Mouse (Mus musculus) gastrocnemius, adult 8-10 months (tissue): ENCODE measurements around the gene Aif1. TPM values are rescaled to one million over a fixed set of nuclear protein-coding genes. Genes with fewer than 3 reads are reported as not detected.
A peak's percentile ranks its signal among the peaks of the same experiment; 100 is the strongest.
"Not testable (repeated sequence)": the region's sequence is repeated elsewhere in the genome, so short reads cannot be mapped to it uniquely, and the experiment has no call there.

Source experiments
- DNase-seq, 2 experiments: peaks; one replicate each; pipeline ENCODE4 v3.0.0; 2022; ENCODE audit warnings: low spot score in 2 of 2
- total RNA-seq, 4 experiments: library from RNA; stranded (reverse); gene quantifications; 2 replicates each; pipeline ENCODE4 v1.2.4; 2022

The Aif1 gene
- total RNA-seq, 4 experiments from 2014 or later, result 0.52 to 0.72 TPM; not detected in 2

GRCm38 (mm10) chr17:35147922-35148639 is 27.8 kb downstream of the Aif1 start:
- DNase-seq, result no peak

GRCm38 (mm10) chr17:35147348-35147747 is 28.5 kb downstream of the Aif1 start:
- DNase-seq, result no peak

- no peak for DNase-seq
Observed at GRCm38 (mm10) chr17:35146139-35146538, 29.7 kb downstream of the Aif1 start.

GRCm38 (mm10) chr17:35141971-35142370 is 33.9 kb downstream of the Aif1 start:
- no peak for DNase-seq

- DNase-seq, result no peak
Observed at GRCm38 (mm10) chr17:35140490-35140996, 35.3 kb downstream of the Aif1 start.

GRCm38 (mm10) chr17:35139269-35139668 is 36.6 kb downstream of the Aif1 start:
- no peak for DNase-seq

- no peak for DNase-seq
Observed at GRCm38 (mm10) chr17:35135591-35136320, 40.1 kb downstream of the Aif1 start.

- DNase-seq, result peak; percentile 93 to 94
Observed at GRCm38 (mm10) chr17:35134801-35135590, 40.9 kb downstream of the Aif1 start, which contains the start of gene Bag6. Gene Bag6, plus strand, starts transcription at chr17:35135178.

GRCm38 (mm10) chr17:35133517-35133916 is 42.4 kb downstream of the Aif1 start:
- DNase-seq, result no peak

- no peak for DNase-seq
Observed at GRCm38 (mm10) chr17:35132174-35132560, 43.7 kb downstream of the Aif1 start.

- no peak for DNase-seq
Observed at GRCm38 (mm10) chr17:35131500-35132173, 44.2 kb downstream of the Aif1 start, which contains the start of gene Apom. Gene Apom, minus strand, starts transcription at chr17:35132050.

GRCm38 (mm10) chr17:35131038-35131437 is 44.8 kb downstream of the Aif1 start:
- no peak for DNase-seq

GRCm38 (mm10) chr17:35128996-35129395 is 46.9 kb downstream of the Aif1 start:
- no peak for DNase-seq

GRCm38 (mm10) chr17:35127017-35127416 is 48.9 kb downstream of the Aif1 start:
- DNase-seq, result no peak

GRCm38 (mm10) chr17:35126206-35126611 is 49.7 kb downstream of the Aif1 start, which contains the start of gene D17H6S53E:
Gene D17H6S53E, plus strand, starts transcription at chr17:35126373.
- DNase-seq, result peak; percentile 54 to 67

- DNase-seq, result no peak
Observed at GRCm38 (mm10) chr17:35125578-35125977, 50.3 kb downstream of the Aif1 start.

GRCm38 (mm10) chr17:35125081-35125480 is 50.8 kb downstream of the Aif1 start:
- DNase-seq, result no peak

- DNase-seq, result not testable (repeated sequence)
Observed at GRCm38 (mm10) chr17:35124261-35124896, 51.5 kb downstream of the Aif1 start.

- DNase-seq, result not testable (repeated sequence)
Observed at GRCm38 (mm10) chr17:35123287-35123686, 52.6 kb downstream of the Aif1 start.

GRCm38 (mm10) chr17:35121871-35122303 is 54.0 kb downstream of the Aif1 start, which contains the start of gene Csnk2b:
Gene Csnk2b, minus strand, starts transcription at chr17:35122053.
- no peak for DNase-seq
